Mouse (Mus musculus) embryonic facial prominence, embryonic 15.5 days (tissue): ENCODE results near the gene Olfr126. TPM values are rescaled to one million over a fixed set of nuclear protein-coding genes. Genes with fewer than 3 reads are reported as not detected.

Experiments
- ATAC-seq: fragments of 200-750 bp; cut with Nextera tagmentation; 2 replicates; pipeline ENCODE4 v1.8.0; 2017; ENCODE audit warnings: low read depth, moderate TSS enrichment; ENCODE audit not compliant: insufficient number of reproducible peaks, low FRiP score, low TSS enrichment
- H3K27ac ChIP-seq: fragments of 300-500 bp; sonication (generic); replicated peaks from 2 replicates; pipeline ENCODE4 v1.5.1; 2015; ENCODE audit warnings: mild to moderate bottlenecking, inconsistent platforms
- H3K27me3 ChIP-seq: fragments of 300-500 bp; sonication (generic); 2 replicates; pipeline ENCODE4 v1.6.1; 2015; ENCODE audit warnings: inconsistent platforms
- H3K36me3 ChIP-seq: fragments of 300-500 bp; sonication (generic); 2 replicates; pipeline ENCODE4 v1.6.1; 2015; ENCODE audit warnings: mild to moderate bottlenecking, inconsistent platforms
- H3K4me1 ChIP-seq: fragments of 300-500 bp; sonication (generic); 2 replicates; pipeline ENCODE4 v1.6.1; 2015; ENCODE audit warnings: inconsistent platforms
- H3K4me2 ChIP-seq: fragments of 300-500 bp; sonication (generic); replicated peaks from 2 replicates; pipeline ENCODE4 v1.6.1; 2015; ENCODE audit warnings: mild to moderate bottlenecking, inconsistent platforms
- H3K4me3 ChIP-seq: fragments of 300-500 bp; sonication (generic); replicated peaks from 2 replicates; pipeline ENCODE4 v1.5.1; 2015; ENCODE audit warnings: mild to moderate bottlenecking, inconsistent platforms
- H3K9ac ChIP-seq: fragments of 300-500 bp; sonication (generic); 2 replicates; pipeline ENCODE4 v1.6.1; 2015; ENCODE audit warnings: inconsistent platforms
- H3K9me3 ChIP-seq: fragments of 300-500 bp; sonication (generic); replicated peaks from 2 replicates; pipeline ENCODE4 v1.6.1; 2016; ENCODE audit warnings: inconsistent platforms
- WGBS: fragments of 180-500 bp; shearing (Covaris S2); methylation state at CpG from one replicate; pipeline ENCODE4 v1.1.7; 2015; 5-methylcytosine and 5-hydroxymethylcytosine counted together
- polyA plus RNA-seq: library from polyadenylated mRNA; unstranded; fragments of >200 nt; fragmentation: Nextera tagmentation; extraction: Ambion mirVana; gene quantifications from 2 replicates; pipeline ENCODE4 v1.2.1, GENCODE M21; 2015

The Olfr126 gene
- not detected in 2 replicates for polyA plus RNA-seq

- ATAC-seq, result no peak
- Histone ChIP-seq H3K9me3 (no peaks in the 10 kb centered on the region), H3K4me3 (no peak within 1 kb of the TSS), H3K4me2 (no peak within 1 kb of the TSS), H3K27me3 (no peaks in the 10 kb centered on the region), H3K27ac (no peak within 1 kb of the TSS), H3K36me3 (no peaks in the 10 kb centered on the region), H3K4me1 (no peaks in the 10 kb centered on the region), H3K9ac (no peak within 1 kb of the TSS)
Observed at GRCm38 (mm10) chr17:37847183-37847582, at the start of gene Olfr126. Gene Olfr126, plus strand, starts transcription at chr17:37847483.

DNA sequence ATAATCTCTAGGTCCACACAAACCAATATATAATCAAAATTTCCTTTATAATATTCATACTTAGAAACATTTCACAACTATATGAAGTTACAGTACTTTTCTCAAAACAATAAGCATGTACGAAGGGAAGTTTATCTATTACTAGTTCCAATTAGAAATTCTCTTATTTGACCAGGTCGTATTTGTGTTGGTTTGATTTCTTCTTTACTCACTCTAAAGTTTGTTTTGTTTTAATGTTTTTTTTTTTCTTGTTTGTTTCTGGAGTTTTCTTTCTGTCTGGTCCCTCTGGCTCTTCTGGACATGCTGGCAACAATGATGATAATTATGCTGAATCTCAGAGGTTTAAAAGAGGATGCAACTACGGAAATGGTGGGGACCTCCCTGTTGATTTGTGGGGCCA is 47.7 kb upstream of the Olfr126 start, which contains the start of gene Olfr124:
Gene Olfr124 (plus strand): TSS at position 301 of the 400 bp plus-strand sequence.
- H3K9ac ChIP-seq, result no peak within 1 kb of the TSS
- H3K9me3 ChIP-seq, result no peaks in the 10 kb centered on the region
- H3K4me2 ChIP-seq, result no peak within 1 kb of the TSS
- ATAC-seq, result no peak
- H3K4me3 ChIP-seq, result no peak within 1 kb of the TSS
- no peaks in the 10 kb centered on the region for H3K27me3 ChIP-seq
- no peaks in the 10 kb centered on the region for H3K4me1 ChIP-seq
- WGBS, result 84% methylated on average over 3 of the region's 3 CpGs
- H3K27ac ChIP-seq, result no peak within 1 kb of the TSS
- H3K36me3 ChIP-seq, result no peaks in the 10 kb centered on the region

GRCm38 (mm10) chr17:37832649-37833048 is 14.6 kb upstream of the Olfr126 start, which contains the start of gene Olfr125:
Gene Olfr125, plus strand, starts transcription at chr17:37832949.
- Histone ChIP-seq H3K27ac (no peak within 1 kb of the TSS), H3K9me3 (no peaks in the 10 kb centered on the region), H3K9ac (no peak within 1 kb of the TSS), H3K27me3 (no peaks in the 10 kb centered on the region), H3K4me1 (no peaks in the 10 kb centered on the region), H3K4me2 (no peak within 1 kb of the TSS), H3K4me3 (no peak within 1 kb of the TSS), H3K36me3 (no peaks in the 10 kb centered on the region)
- no peak for ATAC-seq

GRCm38 (mm10) chr17:37863901-37864300 is 16.6 kb downstream of the Olfr126 start:
- Histone ChIP-seq H3K36me3 (no peaks in the 10 kb centered on the region), H3K27me3 (no peaks in the 10 kb centered on the region), H3K9me3 (no peaks in the 10 kb centered on the region), H3K4me2 (no peak overlapping the region), H3K9ac (no peak overlapping the region), H3K4me3 (no peak overlapping the region), H3K27ac (no peak overlapping the region), H3K4me1 (no peaks in the 10 kb centered on the region)
- no peak for ATAC-seq
- 59% methylated on average over 2 of the region's 2 CpGs for WGBS

- ATAC-seq, result no peak
- Histone ChIP-seq H3K4me2 (no peak overlapping the region), H3K36me3 (no peaks in the 10 kb centered on the region), H3K4me3 (no peak overlapping the region), H3K9me3 (no peaks in the 10 kb centered on the region), H3K27me3 (no peaks in the 10 kb centered on the region), H3K27ac (no peak overlapping the region), H3K9ac (no peak overlapping the region), H3K4me1 (no peaks in the 10 kb centered on the region)
- 16% methylated on average over 8 of the region's 8 CpGs for WGBS
Observed at GRCm38 (mm10) chr17:37869676-37870205, 22.5 kb downstream of the Olfr126 start.

DNA sequence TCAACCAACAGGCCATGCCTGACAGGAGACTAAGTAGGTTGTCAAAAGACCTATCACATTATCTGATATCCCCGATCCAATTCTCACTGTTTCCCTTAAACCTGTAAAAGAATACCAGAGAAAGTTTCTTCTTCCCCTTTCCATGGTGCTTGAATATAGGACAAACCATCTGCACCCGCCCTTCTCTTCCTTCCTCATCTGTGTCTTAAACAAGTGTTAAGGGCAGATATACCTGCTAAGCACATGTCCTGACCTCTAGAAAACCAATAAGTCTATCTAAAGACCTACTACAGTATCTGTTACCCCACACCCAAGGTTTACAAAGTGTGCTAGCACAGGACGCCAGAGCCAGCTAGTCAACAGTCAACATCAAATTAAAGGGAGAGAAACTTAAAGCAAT is 26.5 kb downstream of the Olfr126 start:
- 71% methylated on average over 3 of the region's 3 CpGs for WGBS
- no peak for ATAC-seq
- Histone ChIP-seq H3K27me3 (no peaks in the 10 kb centered on the region), H3K36me3 (no peaks in the 10 kb centered on the region), H3K9me3 (no peaks in the 10 kb centered on the region), H3K27ac (no peak overlapping the region), H3K4me1 (no peaks in the 10 kb centered on the region), H3K4me2 (no peak overlapping the region), H3K4me3 (no peak overlapping the region), H3K9ac (no peak overlapping the region)

DNA sequence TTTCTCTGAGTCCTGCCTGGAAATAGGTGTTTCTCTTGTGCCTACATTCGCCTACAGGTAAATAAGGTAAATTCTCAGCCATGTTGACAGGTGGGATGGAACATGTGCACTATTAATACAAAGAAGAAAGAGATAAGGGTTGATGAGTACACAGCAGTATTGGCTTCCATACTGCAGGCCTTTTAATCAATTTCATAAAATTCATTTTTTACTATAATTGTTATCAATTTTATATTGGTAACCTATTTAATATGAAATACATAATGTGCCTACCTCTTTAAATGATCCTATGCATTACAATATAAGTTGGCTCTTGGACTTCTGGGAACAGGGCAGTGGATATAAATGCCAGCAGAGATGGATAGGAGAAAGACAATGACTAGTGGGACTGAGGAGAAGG is 52.9 kb downstream of the Olfr126 start, which contains the start of gene Olfr127:
Gene Olfr127 (plus strand): TSS at position 301 of the 400 bp plus-strand sequence.
- H3K27me3 ChIP-seq, result no peaks in the 10 kb centered on the region
- no peak within 1 kb of the TSS for H3K4me2 ChIP-seq
- H3K27ac ChIP-seq, result no peak within 1 kb of the TSS
- H3K9ac ChIP-seq, result no peak within 1 kb of the TSS
- no peaks in the 10 kb centered on the region for H3K36me3 ChIP-seq
- no peak for ATAC-seq
- WGBS, result 70% methylated on average over 1 of the region's 1 CpGs
- H3K4me3 ChIP-seq, result no peak within 1 kb of the TSS
- H3K4me1 ChIP-seq, result no peaks in the 10 kb centered on the region
- H3K9me3 ChIP-seq, result no peaks in the 10 kb centered on the region

Other genes starting within 250 kb of the Olfr126 start
- 0.21 TPM in 1 of 2 replicates, not detected in the other for gene Olfr115, start 220.4 kb upstream of the Olfr126 start, polyA plus RNA-seq
- gene Olfr116, start 220.3 kb upstream of the Olfr126 start, polyA plus RNA-seq, result 0.11 TPM in 1 of 2 replicates, not detected in the other
- not detected in 2 replicates for gene Olfr117, start 183.7 kb upstream of the Olfr126 start, polyA plus RNA-seq
- not detected in 2 replicates for gene Olfr118, start 180.5 kb upstream of the Olfr126 start, polyA plus RNA-seq
- not detected in 2 replicates for gene Olfr119, start 150.9 kb upstream of the Olfr126 start, polyA plus RNA-seq
- not detected in 2 replicates for gene Olfr120, start 125.7 kb upstream of the Olfr126 start, polyA plus RNA-seq
- not detected in 2 replicates for gene Olfr121, start 98.6 kb upstream of the Olfr126 start, polyA plus RNA-seq
- gene Olfr122, start 78.9 kb upstream of the Olfr126 start, polyA plus RNA-seq, result 0.16 TPM in 1 of 2 replicates, not detected in the other
- gene Olfr123, start 54.0 kb upstream of the Olfr126 start, polyA plus RNA-seq, result not detected in 2 replicates
- 0.04 and 0.09 TPM in 2 replicates for gene Olfr124, start 47.6 kb upstream of the Olfr126 start, polyA plus RNA-seq
- gene Olfr125, start 14.5 kb upstream of the Olfr126 start, polyA plus RNA-seq, result 0.13 TPM in 1 of 2 replicates, not detected in the other
- gene Olfr127, start 53.0 kb downstream of the Olfr126 start, polyA plus RNA-seq, result not detected in 2 replicates
- gene Olfr128, start 73.1 kb downstream of the Olfr126 start, polyA plus RNA-seq, result not detected in 2 replicates
- not detected in 2 replicates for gene Olfr761, start 105.6 kb downstream of the Olfr126 start, polyA plus RNA-seq
- gene Olfr129, start 212.6 kb downstream of the Olfr126 start, polyA plus RNA-seq, result not detected in 2 replicates
- not detected in 2 replicates for gene Olfr130, start 216.4 kb downstream of the Olfr126 start, polyA plus RNA-seq
- 0.11 TPM in 1 of 2 replicates, not detected in the other for gene Olfr131, start 241.2 kb downstream of the Olfr126 start, polyA plus RNA-seq